Mouse (Mus musculus) thymus, postnatal 10 days (tissue): ENCODE data around the gene Pakap.
"Not testable (repeated sequence)": the region's sequence is repeated elsewhere in the genome, so short reads cannot be mapped to it uniquely, and the experiment has no call there.

Source experiments
- DNase-seq, 2 experiments: peaks; one replicate each; pipeline ENCODE4 v3.0.0; 2021; ENCODE audit warnings: low spot score in 2 of 2

Pakap gene

DNA sequence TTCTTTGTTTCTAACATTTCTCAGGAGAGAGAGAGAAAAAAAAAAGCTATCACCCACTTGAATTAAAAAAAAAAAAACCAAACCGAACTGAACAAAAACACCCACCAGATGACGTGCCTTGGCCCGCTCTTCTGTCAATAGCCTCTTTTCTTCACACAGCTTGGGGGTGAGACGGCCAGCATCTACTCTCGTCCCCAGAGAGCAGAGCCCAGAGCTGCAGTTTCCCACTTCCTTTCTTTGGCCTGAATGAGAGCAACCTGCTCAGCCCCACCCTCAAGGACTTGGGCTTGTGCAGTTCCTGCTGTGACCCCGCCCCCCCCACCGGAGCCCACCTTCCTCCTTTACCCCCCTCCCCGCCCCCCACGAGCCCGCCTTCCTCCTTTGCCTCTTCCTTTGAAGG is 299.5 kb downstream of the Pakap start:
- DNase-seq: peak; percentile 20 to 45

DNA sequence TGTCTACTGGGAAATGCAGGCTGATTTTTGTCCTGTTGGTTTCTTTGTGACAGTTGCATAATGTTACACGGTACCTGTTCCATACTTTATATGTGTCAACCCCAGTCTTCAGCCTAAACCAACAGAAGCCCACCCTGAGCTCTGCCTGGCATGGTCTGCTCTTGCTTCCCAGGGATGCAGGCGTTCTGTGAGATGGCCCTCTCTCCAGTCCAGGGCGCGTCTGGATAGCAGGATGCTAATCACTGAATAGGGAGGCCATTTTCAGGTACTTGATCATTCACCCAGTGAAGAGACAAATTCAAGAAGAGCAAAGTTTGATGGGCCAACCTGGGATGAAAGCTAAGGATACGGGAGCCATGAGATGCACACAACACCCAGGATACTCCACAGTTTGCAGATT is 311.2 kb downstream of the Pakap start:
- DNase-seq: no peak

DNA sequence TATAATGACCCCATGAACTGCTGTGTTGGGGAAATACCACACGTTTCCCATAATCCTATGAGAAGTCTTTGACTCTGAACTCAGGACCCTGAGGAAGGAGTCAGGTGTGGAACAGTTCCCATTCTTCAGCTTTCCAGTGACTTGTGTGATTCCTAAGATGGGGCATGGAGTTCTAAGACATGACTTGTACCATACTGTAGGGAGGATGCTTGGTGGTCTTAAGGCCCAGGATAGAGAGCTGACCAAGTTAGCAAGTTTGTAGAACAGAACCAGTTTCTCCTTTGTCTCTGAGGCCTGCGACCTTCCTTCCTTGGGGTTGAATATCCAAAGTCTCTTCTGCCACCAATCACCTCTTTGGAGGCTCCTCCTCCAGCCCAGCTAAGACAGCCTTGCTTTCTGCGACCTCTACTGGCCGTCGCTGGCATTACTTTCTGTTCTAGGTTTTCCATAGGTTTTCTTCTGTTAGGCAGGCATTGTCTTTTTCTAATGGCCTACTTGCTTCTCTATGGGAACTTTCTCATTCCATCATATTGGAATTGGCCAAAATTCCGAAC is 311.9 kb downstream of the Pakap start:
- DNase-seq: peak; percentile 66 to 86

DNA sequence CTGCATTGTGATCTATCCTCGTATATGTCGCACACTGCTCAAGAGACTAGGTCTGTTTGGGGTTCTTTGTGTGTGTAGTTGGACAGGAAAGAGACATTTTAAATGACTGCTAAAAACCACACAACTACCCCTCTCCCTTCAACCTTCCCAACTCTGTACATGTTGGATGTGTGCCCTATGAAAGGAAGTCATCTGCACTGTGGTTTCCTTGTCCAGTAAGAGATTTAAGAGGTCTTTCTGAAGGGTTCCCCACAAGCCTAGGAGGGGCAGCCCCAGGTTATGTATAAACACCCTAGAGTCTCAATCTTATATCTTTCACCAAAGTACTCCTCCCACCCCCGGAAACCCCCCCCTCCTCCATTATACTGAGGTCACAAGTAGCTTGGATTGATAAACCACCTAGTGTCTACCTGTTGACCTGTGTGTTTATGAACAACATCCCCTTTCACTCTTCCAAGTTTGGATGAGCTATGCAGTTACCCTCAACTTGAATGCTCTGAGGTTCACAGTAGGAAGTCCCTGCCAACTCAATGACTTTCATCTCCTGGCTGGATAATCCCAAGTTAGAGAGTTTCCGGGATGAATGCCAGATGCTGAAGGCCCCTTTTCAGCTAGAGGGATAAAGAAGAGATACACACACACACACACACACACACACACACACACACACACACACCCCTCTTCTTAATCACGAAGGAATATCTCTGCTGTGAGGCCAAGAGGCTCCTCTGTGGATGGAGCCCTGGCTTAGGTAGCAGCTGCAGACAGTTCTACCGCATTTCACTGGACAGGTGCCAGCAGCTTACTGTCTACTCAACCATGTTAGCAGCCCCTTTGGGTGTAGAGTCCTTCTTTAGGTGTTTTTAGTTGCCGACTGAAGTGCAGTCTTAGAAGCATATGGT is 315.8 kb downstream of the Pakap start:
- no peak for DNase-seq

DNA sequence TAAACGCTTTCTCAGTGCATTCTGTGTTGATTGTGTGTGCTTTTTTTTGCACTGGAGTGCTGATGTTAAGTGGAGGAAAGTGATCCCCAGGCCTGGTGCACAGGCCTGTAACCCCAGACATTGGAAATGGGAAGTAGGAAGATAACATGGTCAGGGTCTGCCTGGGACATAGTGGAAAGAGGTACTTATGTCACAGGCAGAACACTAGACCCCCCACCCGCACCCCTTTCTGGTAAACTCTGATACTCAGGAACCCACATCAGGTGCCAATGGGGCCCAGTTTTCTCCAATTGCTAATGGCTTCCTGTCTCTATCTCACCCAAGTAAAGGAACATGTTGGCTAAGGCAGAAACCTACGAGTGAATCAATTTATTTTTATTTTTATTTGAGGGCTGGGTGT is 316.5 kb downstream of the Pakap start:
- DNase-seq: no peak

DNA sequence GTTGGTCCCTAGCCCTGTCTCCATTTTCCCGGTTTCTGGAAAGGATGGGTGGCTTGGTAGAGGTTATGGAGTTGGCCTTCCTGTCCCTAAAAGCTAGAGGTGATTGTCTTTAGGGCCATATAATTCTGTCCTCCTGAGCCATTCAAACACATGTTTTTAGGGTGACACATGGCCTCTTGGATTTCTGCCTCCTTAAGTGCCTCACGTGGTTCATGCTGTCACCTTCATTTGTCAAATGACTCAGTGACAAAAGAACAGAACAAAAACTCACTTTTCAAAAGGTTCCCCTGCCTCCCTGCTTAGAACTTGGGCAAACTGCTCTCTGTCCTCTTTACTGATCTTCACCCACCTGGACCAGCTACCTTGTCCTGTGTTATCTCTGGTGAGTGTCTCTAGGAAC is 317.2 kb downstream of the Pakap start:
- no peak for DNase-seq

DNA sequence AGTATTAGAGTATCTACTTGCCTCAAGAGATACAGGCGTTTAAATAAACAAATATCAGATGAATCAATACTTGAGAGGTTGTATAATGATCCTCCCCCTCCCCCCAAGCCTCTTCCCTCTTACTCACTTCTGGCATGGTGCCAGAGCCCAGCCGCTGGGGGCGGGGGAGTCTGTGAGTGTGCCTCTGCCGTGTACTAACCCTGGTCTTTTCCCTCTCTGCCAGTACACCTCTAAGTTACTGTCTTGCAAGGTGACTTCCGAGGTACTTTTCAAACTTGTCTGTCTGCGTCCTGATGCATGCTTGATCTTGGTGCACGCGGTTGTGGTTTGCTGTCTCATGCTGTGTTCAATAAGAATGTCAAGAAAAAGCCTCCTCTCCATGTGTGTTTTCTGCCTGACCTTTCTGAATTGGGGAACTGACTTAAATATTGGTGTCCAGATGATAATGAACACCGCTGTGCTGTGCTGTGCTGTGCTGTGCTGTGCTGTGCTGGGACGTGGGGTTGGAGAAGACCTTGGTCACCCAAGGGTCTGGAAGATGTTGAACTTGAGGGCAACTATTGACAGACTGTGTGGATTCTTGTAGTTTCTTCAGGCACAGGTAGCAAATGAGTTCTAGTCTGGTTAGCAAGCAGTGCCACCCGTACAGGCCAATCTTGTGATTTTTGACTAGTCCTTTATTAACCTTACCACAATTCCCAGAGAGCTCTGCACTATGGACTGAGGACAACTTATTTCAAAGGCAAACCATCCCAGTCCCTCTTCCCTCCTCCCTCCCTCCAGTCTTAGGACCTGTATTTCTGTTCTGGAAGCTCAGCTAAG is 318.3 kb downstream of the Pakap start:
- DNase-seq: peak in 1 of 2 experiments; percentile 35

DNA sequence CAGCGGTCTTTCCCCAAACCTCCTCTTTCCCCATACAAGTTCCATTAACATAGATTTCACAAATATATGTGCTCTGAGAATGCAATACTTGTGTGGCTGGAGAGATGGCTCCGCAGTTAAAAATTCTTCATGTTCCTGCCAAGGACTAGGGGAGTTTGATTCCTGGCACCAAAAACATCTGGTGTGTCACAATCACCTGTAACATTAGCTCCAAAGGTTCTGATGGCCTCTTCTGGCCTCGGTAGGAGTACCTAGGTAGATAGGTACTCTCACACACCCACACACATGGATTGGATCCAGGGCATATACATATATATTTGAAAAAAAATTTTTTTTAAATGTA is 318.9 kb downstream of the Pakap start:
- DNase-seq: no peak

DNA sequence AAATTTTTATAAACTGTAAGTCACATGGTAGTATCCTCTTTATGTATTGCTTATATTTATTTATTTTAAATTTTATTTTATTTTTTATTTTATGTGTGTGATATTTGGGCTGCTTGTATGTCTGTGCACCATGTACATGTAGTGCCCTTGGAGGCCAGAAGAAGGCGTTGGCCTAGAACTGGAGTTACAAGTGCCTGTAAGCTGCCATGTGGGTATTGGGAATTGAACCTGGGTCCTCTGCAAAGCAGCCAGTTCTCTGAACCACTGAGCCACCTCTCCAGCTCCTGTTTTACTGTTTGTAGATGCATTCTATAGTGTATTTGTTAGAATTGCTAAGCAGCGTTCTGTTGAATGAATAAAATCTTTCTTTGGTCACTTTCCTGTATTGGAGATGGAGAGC is 320.3 kb downstream of the Pakap start:
- DNase-seq: no peak

DNA sequence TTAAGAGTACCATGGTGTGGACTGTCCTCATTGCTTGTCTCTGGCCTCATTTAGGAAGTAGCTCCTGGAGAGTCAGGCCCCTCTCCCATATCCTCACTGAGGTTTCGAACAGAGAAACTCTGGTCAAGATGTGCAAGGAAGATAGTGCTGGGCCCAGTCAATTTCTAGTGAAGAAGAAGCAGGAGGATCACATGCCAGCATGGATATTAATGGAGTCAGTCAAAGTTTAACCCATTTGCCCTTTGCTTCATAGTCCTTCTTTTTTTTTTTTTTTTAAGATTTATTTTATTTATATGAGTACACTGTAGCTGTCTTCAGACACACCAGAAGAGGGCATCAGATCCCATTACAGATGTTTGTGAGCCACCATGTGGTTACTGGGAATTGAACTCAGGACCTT is 321.0 kb downstream of the Pakap start:
- not testable (repeated sequence) for DNase-seq

DNA sequence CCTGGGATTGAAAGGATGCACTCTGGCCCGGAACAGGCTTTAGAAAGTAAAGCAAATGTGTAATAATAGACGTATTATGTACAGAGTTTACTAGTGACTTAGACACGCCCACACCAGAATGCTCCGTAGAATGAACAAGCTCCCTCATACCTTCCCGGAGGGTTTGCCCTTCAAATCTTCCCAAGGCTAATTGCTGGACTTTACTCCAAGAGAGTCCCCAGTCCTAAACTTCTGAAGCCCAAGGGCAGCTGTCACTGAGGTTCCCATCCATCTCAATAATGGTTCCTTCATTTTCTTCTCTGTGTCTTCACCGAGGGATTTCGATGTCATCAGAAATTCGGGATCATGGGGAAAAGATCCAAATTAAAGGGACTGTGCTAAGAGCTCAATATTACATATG is 321.8 kb downstream of the Pakap start:
- DNase-seq: no peak

DNA sequence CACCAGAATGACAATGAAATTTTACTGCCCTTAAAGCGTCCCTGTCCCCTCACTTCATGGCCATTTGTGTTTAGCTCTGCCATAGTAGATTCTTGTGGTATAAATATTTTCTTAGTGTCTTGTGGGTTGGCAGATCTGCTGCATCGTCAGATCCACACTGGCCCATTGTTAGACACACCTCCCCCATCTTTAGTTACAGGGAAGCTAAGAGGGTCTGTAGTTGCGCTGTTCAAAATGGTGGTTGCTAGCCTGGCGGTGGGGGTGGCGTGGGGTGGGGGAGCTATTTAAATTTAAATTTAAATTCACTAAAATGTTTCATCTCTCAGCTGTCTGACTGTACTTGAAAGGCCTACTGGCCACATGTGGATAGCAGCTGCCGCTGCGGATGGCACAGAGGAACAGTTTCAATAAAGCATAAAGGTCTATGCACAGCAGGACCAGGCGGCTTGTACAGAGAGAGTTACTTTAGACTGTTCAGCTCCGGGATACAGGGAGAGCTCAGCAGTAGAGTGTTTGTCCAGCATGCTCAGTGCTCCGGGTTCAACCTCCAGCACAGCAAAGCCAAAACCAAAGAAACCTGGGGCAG is 324.1 kb downstream of the Pakap start:
- DNase-seq: no peak

DNA sequence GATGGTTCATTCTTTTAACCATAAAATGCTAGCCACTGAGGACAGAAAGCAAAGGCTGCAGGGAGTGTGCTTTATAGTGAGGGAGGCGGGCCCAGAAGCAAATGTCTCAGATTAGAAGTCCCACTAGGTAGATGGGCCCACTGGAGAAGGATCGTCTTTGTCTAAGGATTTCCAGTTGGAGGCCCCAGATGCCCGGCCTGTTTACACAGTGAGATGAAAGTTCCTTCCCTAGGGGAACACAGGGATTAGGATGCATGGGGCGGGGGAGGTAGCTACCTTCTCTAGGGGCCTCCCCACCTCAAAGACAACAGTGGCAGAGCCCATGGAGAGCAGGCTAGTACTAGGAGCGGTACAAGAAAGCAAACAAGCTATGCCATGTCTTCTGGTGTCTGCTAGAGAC is 327.2 kb downstream of the Pakap start:
- no peak for DNase-seq

DNA sequence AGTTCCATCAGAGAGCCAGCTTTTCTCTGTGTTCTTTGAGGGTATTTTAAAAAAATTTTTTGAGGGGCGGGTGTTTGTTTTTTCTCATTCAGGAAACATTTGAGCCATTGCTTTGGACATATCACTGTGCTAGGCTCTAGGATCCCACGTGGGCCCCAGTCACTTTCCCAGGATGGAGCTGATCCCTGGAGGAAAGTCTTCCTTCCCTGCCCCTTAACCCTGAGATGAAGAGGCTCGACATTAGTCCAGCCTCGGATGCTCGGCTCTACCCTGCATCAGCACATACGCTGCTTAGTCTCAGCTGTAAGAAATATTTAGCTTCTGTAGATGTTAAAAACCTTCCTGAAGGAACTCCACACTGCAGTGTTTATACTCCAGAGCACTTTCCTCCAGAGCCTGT is 327.9 kb downstream of the Pakap start:
- DNase-seq: no peak

DNA sequence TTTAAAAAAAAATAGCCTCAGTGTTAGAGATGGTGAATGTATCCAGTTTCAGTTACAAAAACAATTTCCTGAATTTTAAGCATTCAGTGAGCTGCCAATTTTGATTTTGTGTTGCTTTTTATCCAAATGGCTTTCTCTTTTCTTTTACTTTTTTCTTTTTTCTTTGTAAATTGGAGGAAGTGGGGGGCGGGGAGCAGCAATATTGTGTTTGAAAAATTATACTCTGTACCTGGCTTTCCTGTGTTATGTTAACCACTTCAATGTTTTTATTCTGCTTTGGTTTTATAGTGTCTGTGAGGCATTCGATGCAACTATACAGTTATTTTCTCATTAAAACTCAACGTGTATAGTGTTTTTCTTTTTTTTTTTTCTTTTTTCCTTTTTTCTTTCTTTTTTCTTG is 328.7 kb downstream of the Pakap start:
- DNase-seq: peak in 1 of 2 experiments; percentile 19

DNA sequence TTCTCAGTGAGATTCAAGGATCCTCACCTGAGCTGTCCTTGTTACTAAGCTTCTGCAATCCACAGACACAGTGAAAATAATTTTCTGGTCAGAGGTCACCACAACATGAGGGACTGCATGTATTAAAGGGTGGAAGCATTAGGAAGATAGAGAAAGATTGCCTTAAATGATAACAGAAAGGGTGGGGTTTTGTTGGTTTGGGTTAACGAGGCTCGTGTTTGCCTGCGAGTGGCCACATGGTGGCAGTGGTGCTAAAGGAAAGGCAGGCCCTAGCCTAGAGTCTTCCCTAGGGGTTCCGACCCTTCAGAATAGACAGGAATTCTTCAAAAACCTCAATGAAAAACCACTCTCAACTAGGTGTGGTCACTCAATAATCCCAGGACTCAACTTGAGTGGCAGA is 333.2 kb downstream of the Pakap start:
- DNase-seq: peak in 1 of 2 experiments; percentile 57

DNA sequence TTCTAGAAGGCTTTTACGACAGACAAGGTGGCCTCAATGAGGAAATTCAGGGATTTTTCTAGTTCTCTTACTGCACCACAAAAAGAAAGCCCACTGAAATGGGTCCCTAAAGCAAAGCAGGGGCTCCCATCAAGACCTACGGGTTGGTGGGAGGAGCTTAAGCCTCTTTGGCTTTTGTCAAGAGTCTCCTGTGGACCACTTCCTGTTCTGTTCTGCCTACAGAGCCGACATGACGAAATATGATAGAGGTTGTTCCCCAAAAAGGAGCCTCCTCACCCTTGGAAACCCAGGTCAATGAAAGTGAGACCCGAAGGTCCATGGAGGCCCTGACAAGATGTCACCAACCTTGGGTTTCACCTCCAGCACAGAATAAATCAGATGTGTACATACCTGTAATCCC is 334.6 kb downstream of the Pakap start:
- DNase-seq: no peak

DNA sequence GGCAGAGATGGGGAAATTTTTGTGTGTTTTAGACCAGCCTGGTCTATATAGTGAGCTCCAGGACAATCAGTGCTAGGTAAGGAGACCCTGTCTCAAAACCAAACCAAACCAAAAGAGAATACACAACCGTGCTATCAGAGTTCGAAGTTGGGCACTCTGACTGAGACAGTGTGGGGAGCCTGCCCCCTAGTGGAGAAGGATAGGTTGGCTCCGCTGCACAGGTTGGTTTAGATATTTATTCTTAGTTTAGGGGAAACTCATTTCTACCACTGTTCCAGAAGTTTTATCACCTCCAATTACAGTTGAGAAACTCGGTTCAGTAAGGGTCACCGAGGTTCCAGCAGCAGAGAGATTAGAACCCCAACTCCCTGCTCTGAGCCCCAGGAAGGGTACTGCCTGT is 336.2 kb downstream of the Pakap start:
- peak; percentile 45 to 83 for DNase-seq

DNA sequence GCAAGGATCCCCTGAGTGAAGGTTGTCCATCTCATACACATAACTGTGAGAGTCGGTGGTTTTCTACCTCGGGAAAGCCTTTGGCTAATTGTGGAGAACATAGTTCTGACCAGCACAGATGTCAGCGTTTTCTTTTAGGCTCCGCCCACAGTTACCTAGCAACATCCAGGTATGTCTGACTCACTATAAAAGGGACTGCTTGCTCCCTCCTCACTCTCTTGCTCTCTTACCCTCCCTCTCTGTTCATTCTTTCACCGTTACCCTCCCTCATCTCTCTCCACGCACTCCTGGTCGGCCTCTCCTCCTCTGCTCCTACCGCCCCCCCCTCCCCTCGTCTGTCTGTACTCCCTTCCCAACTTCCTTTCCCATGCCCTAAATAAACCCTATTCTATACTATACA is 336.7 kb downstream of the Pakap start:
- no peak for DNase-seq

DNA sequence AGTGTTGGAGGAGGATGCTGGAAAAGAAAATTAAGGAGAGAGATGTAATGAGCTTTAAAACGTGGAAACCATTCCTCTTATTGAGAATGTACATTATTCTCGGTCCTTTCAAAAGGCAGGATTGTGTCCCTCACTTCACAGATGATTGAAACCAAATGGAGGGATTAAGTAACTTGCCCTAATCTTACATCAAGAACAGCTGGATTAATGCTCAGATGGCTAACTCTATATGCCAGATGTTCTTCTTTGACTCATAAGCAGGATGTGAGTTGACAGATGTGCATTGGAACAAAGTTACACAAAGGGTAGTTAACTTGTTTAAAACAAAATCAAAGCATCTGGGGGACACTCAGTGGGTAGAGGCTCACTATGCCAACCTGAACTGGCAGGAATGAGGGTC is 338.7 kb downstream of the Pakap start:
- no peak for DNase-seq

DNA sequence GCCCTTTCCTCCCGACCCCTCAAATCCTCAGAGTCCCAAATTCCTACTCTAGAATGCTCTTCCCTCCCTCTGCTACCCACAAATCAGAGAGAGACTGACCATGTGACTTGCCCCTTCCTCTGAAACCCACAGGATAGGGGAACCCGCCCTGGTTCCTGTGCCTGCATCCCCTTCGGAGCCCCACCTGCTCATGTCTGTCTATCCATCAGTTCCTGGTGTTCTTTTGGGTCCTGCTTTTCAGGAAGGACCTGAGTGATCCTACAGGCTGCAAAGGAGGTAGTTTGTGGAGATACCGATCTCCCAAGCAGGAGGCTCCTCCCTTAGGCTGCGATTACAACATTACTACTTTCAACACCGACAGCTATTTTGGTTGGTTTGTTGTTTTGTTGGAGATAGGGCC is 340.9 kb downstream of the Pakap start:
- DNase-seq: no peak

DNA sequence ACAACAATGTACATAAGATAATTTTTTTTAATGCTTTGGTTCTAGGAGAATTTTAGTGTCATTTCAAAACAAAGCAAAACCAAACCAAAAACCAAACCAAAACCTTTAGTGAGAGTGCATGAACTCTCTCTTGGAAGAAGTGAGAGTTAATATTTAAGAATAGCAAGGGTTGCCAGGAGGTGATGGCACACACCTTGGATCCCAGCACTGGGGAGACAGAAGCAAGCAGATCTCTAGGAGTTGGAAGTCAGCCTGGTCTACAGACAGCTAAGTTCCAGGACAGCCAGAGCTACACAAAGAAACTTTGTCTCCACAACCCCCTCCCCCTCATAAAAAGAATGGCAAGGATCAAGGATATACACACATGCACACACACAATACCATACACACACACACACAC is 345.0 kb downstream of the Pakap start:
- DNase-seq: no peak
